Mouse (Mus musculus): ENCODE measurements at regions not wholly inside any gene's neighbourhood (a gene's known extent, or its start where the extent isn't known, plus 50 kb on each side); places are given as distances from the start of the nearest gene placed in this dataset.

GRCm38 (mm10) chr16:76554846-76555245, 181.2 kb upstream of the Nrip1 start:
- TF ChIP-seq CTCF (IDR thresholded peaks at IDR 0.05; ENCODE audit: low read depth) (no peak), EP300 (IDR thresholded peaks at IDR 0.05; ENCODE audit: low read depth) (no peak)

Measured in heart, postnatal 0 days (tissue).